Mouse (Mus musculus) ES-E14 (cell line): Measurements from ENCODE around the gene Kcnt1.

Source experiments
- CHD2 ChIP-seq: IDR thresholded peaks from 2 replicates; pipeline ENCODE4 v1.6.1; 2014; ENCODE audit warnings: mild to moderate bottlenecking, low read depth, low read length, inconsistent platforms
- HCFC1 ChIP-seq: IDR thresholded peaks from 2 replicates; pipeline ENCODE4 v1.6.1; 2012; ENCODE audit warnings: low read length, inconsistent platforms, borderline replicate concordance; ENCODE audit not compliant: insufficient read depth
- MAFK ChIP-seq: IDR thresholded peaks from 2 replicates; pipeline ENCODE4 v1.6.1; 2014; ENCODE audit warnings: mild to moderate bottlenecking, low read depth, low read length, inconsistent platforms; ENCODE audit not compliant: insufficient read depth
- ZC3H11A ChIP-seq: IDR thresholded peaks from 2 replicates; pipeline ENCODE4 v1.6.1; 2012; ENCODE audit warnings: low read depth, mild to moderate bottlenecking, inconsistent platforms, low read length, borderline replicate concordance
- ZNF384 ChIP-seq: IDR thresholded peaks from 2 replicates; pipeline ENCODE4 v1.6.1; 2012; ENCODE audit warnings: low read depth, low read length, inconsistent platforms

GRCm38 (mm10) chr2:25865412-25865811 lies 1.9 kb downstream of the Kcnt1 start:
- TF ChIP-seq ZNF384, result no peak
- no peak for TF ChIP-seq HCFC1
- no peak for TF ChIP-seq MAFK
- TF ChIP-seq ZC3H11A, result no peak
- no peak for TF ChIP-seq CHD2
